Mouse (Mus musculus) G1E (cell line): ENCODE measurements at regions not wholly inside any gene's neighbourhood (a gene's known extent, or its start where the extent isn't known, plus 50 kb on each side); places are given as distances from the start of the nearest gene placed in this dataset.
"Not testable (repeated sequence)": the region's sequence is repeated elsewhere in the genome, so short reads cannot be mapped to it uniquely, and the experiment has no call there.

ENCODE experiments used
- CTCF ChIP-seq: IDR thresholded peaks from 2 replicates; pipeline ENCODE4 v1.5.1; 2012; ENCODE audit warnings: low read depth, low read length, inconsistent platforms, mixed read lengths
- GATA1 ChIP-seq: IDR thresholded peaks from 2 replicates; pipeline ENCODE4 v1.6.1; 2012; ENCODE audit warnings: borderline replicate concordance, low read length, inconsistent platforms, mixed read lengths
- GATA2 ChIP-seq: IDR thresholded peaks from 2 replicates; pipeline ENCODE4 v1.6.1; 2012; ENCODE audit warnings: low read depth, low read length, inconsistent platforms, borderline replicate concordance
- POLR2AphosphoS5 ChIP-seq: IDR thresholded peaks from 2 replicates; pipeline ENCODE4 v1.6.1; 2012; ENCODE audit warnings: low read depth, low read length, inconsistent platforms; ENCODE audit not compliant: insufficient replicate concordance
- TAL1 ChIP-seq: conservative IDR thresholded peaks from 2 replicates; pipeline ENCODE4 v1.6.1; 2012; ENCODE audit warnings: low read depth, low read length, inconsistent platforms, mixed read lengths

GRCm38 (mm10) chr14:53729877-53730276 lies 524.0 kb downstream of the Dad1 start:
- TF ChIP-seq CTCF, GATA1, TAL1, POLR2AphosphoS5, GATA2: not testable (repeated sequence)
